Mouse (Mus musculus): ENCODE data around the gene Ahcyl2. TPM values are rescaled to one million over a fixed set of nuclear protein-coding genes. Genes with fewer than 3 reads are reported as not detected.

Ahcyl2 gene
- polyA plus RNA-seq, 1 experiment from 2014 or later: 14.0 TPM

GRCm38 (mm10) chr6:29840008-29840407, 72.2 kb downstream of the Ahcyl2 start:
- DNase-seq (ENCODE audit: low spot score): no peak
- no peaks in the 10 kb centered on the region for H3K4me1 ChIP-seq (ENCODE audit: control insufficient read depth, insufficient read depth, low read length)
- 94% methylated on average over 1 of the region's 1 CpGs for WGBS
- no peaks in the 10 kb centered on the region for H3K9me3 ChIP-seq (ENCODE audit: control insufficient read depth, low read length)
- ATAC-seq (ENCODE audit: low read depth): no peak
- no peaks in the 10 kb centered on the region for H3K36me3 ChIP-seq (ENCODE audit: control insufficient read depth, insufficient read depth, low read length)
- H3K27me3 ChIP-seq (replicated peaks; ENCODE audit: control insufficient read depth, insufficient read depth, low read length): no peaks in the 10 kb centered on the region
- no peak overlapping the region for H3K4me3 ChIP-seq (ENCODE audit: low read depth, low read length)
- no peak overlapping the region for H3K9ac ChIP-seq (ENCODE audit: low read depth, low read length)
- H3K27ac ChIP-seq (replicated peaks; ENCODE audit: low read depth, low read length): no peak overlapping the region
- no peak overlapping the region for H3K4me2 ChIP-seq (ENCODE audit: low read depth, low read length)

GRCm38 (mm10) chr6:29841461-29841860, 73.7 kb downstream of the Ahcyl2 start:
- Histone ChIP-seq H3K27ac (replicated peaks; ENCODE audit: low read depth, low read length) (no peak overlapping the region), H3K36me3 (ENCODE audit: control insufficient read depth, insufficient read depth, low read length) (no peaks in the 10 kb centered on the region), H3K4me2 (ENCODE audit: low read depth, low read length) (no peak overlapping the region), H3K9ac (ENCODE audit: low read depth, low read length) (no peak overlapping the region), H3K4me1 (ENCODE audit: control insufficient read depth, insufficient read depth, low read length) (no peaks in the 10 kb centered on the region), H3K4me3 (ENCODE audit: low read depth, low read length) (no peak overlapping the region), H3K9me3 (ENCODE audit: control insufficient read depth, low read length) (no peaks in the 10 kb centered on the region), H3K27me3 (replicated peaks; ENCODE audit: control insufficient read depth, insufficient read depth, low read length) (no peaks in the 10 kb centered on the region)
- ATAC-seq (ENCODE audit: low read depth) (no peak), DNase-seq (ENCODE audit: low spot score) (no peak)
- 97% methylated on average over 2 of the region's 2 CpGs for WGBS

GRCm38 (mm10) chr6:29847643-29848166, 79.9 kb downstream of the Ahcyl2 start:
- Histone ChIP-seq H3K27me3 (replicated peaks; ENCODE audit: control insufficient read depth, insufficient read depth, low read length) (no peaks in the 10 kb centered on the region), H3K27ac (replicated peaks; ENCODE audit: low read depth, low read length) (no peak overlapping the region), H3K9ac (ENCODE audit: low read depth, low read length) (no peak overlapping the region), H3K4me1 (ENCODE audit: control insufficient read depth, insufficient read depth, low read length) (no peaks in the 10 kb centered on the region), H3K36me3 (ENCODE audit: control insufficient read depth, insufficient read depth, low read length) (no peaks in the 10 kb centered on the region), H3K4me2 (ENCODE audit: low read depth, low read length) (no peak overlapping the region), H3K4me3 (ENCODE audit: low read depth, low read length) (no peak overlapping the region), H3K9me3 (ENCODE audit: control insufficient read depth, low read length) (no peaks in the 10 kb centered on the region)
- ATAC-seq (ENCODE audit: low read depth) (no peak), DNase-seq (ENCODE audit: low spot score) (no peak)
- 72% methylated on average over 5 of the region's 5 CpGs for WGBS

- H3K9ac ChIP-seq (ENCODE audit: low read depth, low read length): no peak overlapping the region
- H3K27ac ChIP-seq (replicated peaks; ENCODE audit: low read depth, low read length): no peak overlapping the region
- no peaks in the 10 kb centered on the region for H3K9me3 ChIP-seq (ENCODE audit: control insufficient read depth, low read length)
- H3K4me3 ChIP-seq (ENCODE audit: low read depth, low read length): no peak overlapping the region
- WGBS: 70% methylated on average over 3 of the region's 3 CpGs
- H3K4me2 ChIP-seq (ENCODE audit: low read depth, low read length): no peak overlapping the region
- no peak for DNase-seq (ENCODE audit: low spot score)
- H3K4me1 ChIP-seq (ENCODE audit: control insufficient read depth, insufficient read depth, low read length): no peaks in the 10 kb centered on the region
- no peaks in the 10 kb centered on the region for H3K36me3 ChIP-seq (ENCODE audit: control insufficient read depth, insufficient read depth, low read length)
- ATAC-seq (ENCODE audit: low read depth): no peak
- no peaks in the 10 kb centered on the region for H3K27me3 ChIP-seq (replicated peaks; ENCODE audit: control insufficient read depth, insufficient read depth, low read length)
These were observed 81.0 kb downstream of the Ahcyl2 start for GRCm38 (mm10) chr6:29848808-29849207.

- 80% methylated on average over 1 of the region's 1 CpGs for WGBS
- Histone ChIP-seq H3K9ac (ENCODE audit: low read depth, low read length) (no peak overlapping the region), H3K4me1 (ENCODE audit: control insufficient read depth, insufficient read depth, low read length) (no peaks in the 10 kb centered on the region), H3K9me3 (ENCODE audit: control insufficient read depth, low read length) (no peaks in the 10 kb centered on the region), H3K4me3 (ENCODE audit: low read depth, low read length) (no peak overlapping the region), H3K27ac (replicated peaks; ENCODE audit: low read depth, low read length) (no peak overlapping the region), H3K27me3 (replicated peaks; ENCODE audit: control insufficient read depth, insufficient read depth, low read length) (no peaks in the 10 kb centered on the region), H3K4me2 (ENCODE audit: low read depth, low read length) (no peak overlapping the region), H3K36me3 (ENCODE audit: control insufficient read depth, insufficient read depth, low read length) (no peaks in the 10 kb centered on the region)
- DNase-seq (ENCODE audit: low spot score) (no peak), ATAC-seq (ENCODE audit: low read depth) (no peak)
These were observed 82.3 kb downstream of the Ahcyl2 start for GRCm38 (mm10) chr6:29850096-29850495.

GRCm38 (mm10) chr6:29850747-29851146, 82.9 kb downstream of the Ahcyl2 start:
- H3K9me3 ChIP-seq (ENCODE audit: control insufficient read depth, low read length): no peaks in the 10 kb centered on the region
- no peaks in the 10 kb centered on the region for H3K4me1 ChIP-seq (ENCODE audit: control insufficient read depth, insufficient read depth, low read length)
- H3K27ac ChIP-seq (replicated peaks; ENCODE audit: low read depth, low read length): no peak overlapping the region
- no peak overlapping the region for H3K9ac ChIP-seq (ENCODE audit: low read depth, low read length)
- ATAC-seq (ENCODE audit: low read depth) (no peak), DNase-seq (ENCODE audit: low spot score) (no peak)
- H3K36me3 ChIP-seq (ENCODE audit: control insufficient read depth, insufficient read depth, low read length): no peaks in the 10 kb centered on the region
- H3K4me2 ChIP-seq (ENCODE audit: low read depth, low read length): no peak overlapping the region
- H3K27me3 ChIP-seq (replicated peaks; ENCODE audit: control insufficient read depth, insufficient read depth, low read length): no peaks in the 10 kb centered on the region
- H3K4me3 ChIP-seq (ENCODE audit: low read depth, low read length): no peak overlapping the region
- WGBS: 61% methylated on average over 2 of the region's 2 CpGs

- Histone ChIP-seq H3K4me3 (ENCODE audit: low read depth, low read length) (no peak overlapping the region), H3K9ac (ENCODE audit: low read depth, low read length) (no peak overlapping the region), H3K36me3 (ENCODE audit: control insufficient read depth, insufficient read depth, low read length) (no peaks in the 10 kb centered on the region), H3K9me3 (ENCODE audit: control insufficient read depth, low read length) (no peaks in the 10 kb centered on the region), H3K4me2 (ENCODE audit: low read depth, low read length) (no peak overlapping the region), H3K27me3 (replicated peaks; ENCODE audit: control insufficient read depth, insufficient read depth, low read length) (no peaks in the 10 kb centered on the region), H3K27ac (replicated peaks; ENCODE audit: low read depth, low read length) (no peak overlapping the region), H3K4me1 (ENCODE audit: control insufficient read depth, insufficient read depth, low read length) (no peaks in the 10 kb centered on the region)
- ATAC-seq (ENCODE audit: low read depth): no peak
- WGBS: 89% methylated on average over 3 of the region's 3 CpGs
- DNase-seq (ENCODE audit: low spot score): no peak
These were observed 84.1 kb downstream of the Ahcyl2 start for GRCm38 (mm10) chr6:29851873-29852272.

- Histone ChIP-seq H3K4me2 (ENCODE audit: low read depth, low read length) (peak overlapping the region; percentile 54), H3K4me3 (ENCODE audit: low read depth, low read length) (peak overlapping the region; percentile 25), H3K9ac (ENCODE audit: low read depth, low read length) (peak overlapping the region; percentile 43; the same call in 1 of the 2 replicates), H3K27me3 (replicated peaks; ENCODE audit: control insufficient read depth, insufficient read depth, low read length) (no peaks in the 10 kb centered on the region), H3K4me1 (ENCODE audit: control insufficient read depth, insufficient read depth, low read length) (no peaks in the 10 kb centered on the region), H3K27ac (replicated peaks; ENCODE audit: low read depth, low read length) (no peak overlapping the region), H3K9me3 (ENCODE audit: control insufficient read depth, low read length) (no peaks in the 10 kb centered on the region), H3K36me3 (ENCODE audit: control insufficient read depth, insufficient read depth, low read length) (no peaks in the 10 kb centered on the region)
- WGBS: 24% methylated on average over 12 of the region's 12 CpGs
- peak; percentile 75 for ATAC-seq (ENCODE audit: low read depth)
- DNase-seq (ENCODE audit: low spot score): peak; percentile 65
These were observed 85.5 kb downstream of the Ahcyl2 start for GRCm38 (mm10) chr6:29853213-29853899.

- Histone ChIP-seq H3K9ac (ENCODE audit: low read depth, low read length) (0 out of 2 replicates have a peak overlapping the region, but pooled peaks have one; percentile 43), H3K36me3 (ENCODE audit: control insufficient read depth, insufficient read depth, low read length) (no peaks in the 10 kb centered on the region), H3K4me3 (ENCODE audit: low read depth, low read length) (no peak overlapping the region), H3K27ac (replicated peaks; ENCODE audit: low read depth, low read length) (no peak overlapping the region), H3K4me1 (ENCODE audit: control insufficient read depth, insufficient read depth, low read length) (no peaks in the 10 kb centered on the region), H3K9me3 (ENCODE audit: control insufficient read depth, low read length) (no peaks in the 10 kb centered on the region), H3K27me3 (replicated peaks; ENCODE audit: control insufficient read depth, insufficient read depth, low read length) (no peaks in the 10 kb centered on the region), H3K4me2 (ENCODE audit: low read depth, low read length) (no peak overlapping the region)
- 94% methylated on average over 6 of the region's 6 CpGs for WGBS
- ATAC-seq (ENCODE audit: low read depth) (no peak), DNase-seq (ENCODE audit: low spot score) (no peak)
These were observed 86.1 kb downstream of the Ahcyl2 start for GRCm38 (mm10) chr6:29853900-29854390.
